Mouse (Mus musculus) heart, adult 2 months (tissue): ENCODE results near the gene Sulf2. TPM values are rescaled to one million over a fixed set of nuclear protein-coding genes. Genes with fewer than 3 reads are reported as not detected.

Source experiments
- DNase-seq, 2 experiments: peaks; one replicate each; pipeline ENCODE4 v3.0.0; 2021
- H3K27ac ChIP-seq: fragments of 200-600 bp; 2 replicates; pipeline ENCODE4 v1.8.1; 2022
- H3K27me3 ChIP-seq: fragments of 200-500 bp; 2 replicates; pipeline ENCODE4 v1.6.1; 2012; ENCODE audit warnings: mild to moderate bottlenecking, low read length, inconsistent platforms, mixed read lengths; ENCODE audit not compliant: control insufficient read depth, insufficient read depth
- H3K36me3 ChIP-seq: fragments of 200-500 bp; 2 replicates; pipeline ENCODE4 v1.6.1; 2012; ENCODE audit warnings: low read length, inconsistent platforms; ENCODE audit not compliant: control insufficient read depth, insufficient read depth
- H3K4me1 ChIP-seq: fragments of 200-500 bp; 2 replicates; pipeline ENCODE4 v1.6.1; 2011; ENCODE audit warnings: low read length; ENCODE audit not compliant: control insufficient read depth, insufficient read depth
- H3K4me3 ChIP-seq: fragments of 200-600 bp; 2 replicates; pipeline ENCODE4 v1.8.1; 2022
- H3K79me2 ChIP-seq: fragments of 200-500 bp; replicated peaks from 2 replicates; pipeline ENCODE4 v1.6.1; 2012; ENCODE audit warnings: mild to moderate bottlenecking, inconsistent platforms, low read length, moderate library complexity, mixed read lengths; ENCODE audit not compliant: control insufficient read depth, insufficient read depth
- H3K9ac ChIP-seq: fragments of 200-500 bp; 2 replicates; pipeline ENCODE4 v1.6.1; 2012; ENCODE audit warnings: low read depth, mild to moderate bottlenecking, control low read depth, inconsistent platforms, low read length, mixed read lengths
- CTCF ChIP-seq: fragments of 200-600 bp; IDR thresholded peaks from 2 replicates; pipeline ENCODE4 v1.8.1; 2022; ENCODE audit warnings: antibody characterized with exemption, mild to moderate bottlenecking, moderate library complexity
- EP300 ChIP-seq: fragments of 200-500 bp; IDR thresholded peaks from 2 replicates; pipeline ENCODE4 v1.6.1; 2011; ENCODE audit warnings: low read depth, low read length, control low read depth; ENCODE audit not compliant: insufficient read depth
- POLR2A ChIP-seq: fragments of 200-500 bp; IDR thresholded peaks from 2 replicates; pipeline ENCODE4 v1.6.1; 2011; ENCODE audit warnings: mild to moderate bottlenecking, low read depth, low read length, control low read depth; ENCODE audit not compliant: insufficient read depth
- WGBS: fragments of 180-500 bp; shearing (Covaris S2); methylation state at CpG from one replicate; pipeline ENCODE4 v1.1.7; 2018; 5-methylcytosine and 5-hydroxymethylcytosine counted together
- intact Hi-C: fragments of 180-260 bp; cut with DNase I; formaldehyde crosslinking; loops from one replicate; pipeline ENCODE4 v1.15.1; 2025
- polyA plus RNA-seq: library from polyadenylated mRNA; depleted of rRNA; stranded (reverse); fragments of >200 nt; gene quantifications from 2 replicates; pipeline ENCODE4 v1.2.3, GENCODE M21; 2012
- total RNA-seq, 2 experiments: library from RNA; stranded (reverse); gene quantifications; 2 replicates each; pipeline ENCODE4 v1.2.3; 2021

The Sulf2 gene
- total and polyA plus RNA-seq, 3 experiments: 38.5 to 51.0 (median 43.9) TPM

DNA sequence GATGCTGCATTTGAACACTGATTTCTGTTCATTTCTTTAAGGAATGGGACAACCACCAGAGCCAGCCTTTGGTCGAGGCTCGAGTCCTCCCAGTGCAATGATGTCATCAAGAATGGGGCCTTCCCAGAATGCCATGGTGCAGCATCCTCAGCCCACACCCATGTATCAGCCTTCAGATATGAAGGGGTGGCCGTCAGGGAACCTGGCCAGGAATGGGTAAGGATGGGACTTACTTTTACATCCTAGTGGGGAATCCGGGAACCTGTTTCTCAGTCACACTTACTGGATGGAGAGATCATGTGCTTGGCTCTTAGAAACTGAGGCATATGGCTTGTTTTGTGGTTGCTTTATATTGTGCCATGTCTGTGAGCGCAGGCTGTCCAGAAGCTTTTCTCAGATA is 86.3 kb downstream of the Sulf2 start:
- TF ChIP-seq CTCF: no peak
- TF ChIP-seq POLR2A: no peak
- TF ChIP-seq EP300: no peak
- no peak overlapping the region for H3K9ac ChIP-seq
- no peak for DNase-seq
- intact Hi-C loops: no loop called here
- H3K4me1 ChIP-seq: peaks cover 1% of the 10 kb centered on the region; the same call in 1 of the 2 replicates
- no peak overlapping the region for H3K27ac ChIP-seq
- no peak overlapping the region for H3K4me3 ChIP-seq
- 80% methylated on average over 5 of the region's 5 CpGs for WGBS
- no peaks in the 10 kb centered on the region for H3K27me3 ChIP-seq
- H3K36me3 ChIP-seq: no peaks in the 10 kb centered on the region; the same call in 1 of the 2 replicates
- no peaks in the 10 kb centered on the region for H3K79me2 ChIP-seq

GRCm38 (mm10) chr2:166068261-166068660 is 87.2 kb downstream of the Sulf2 start:
- Histone ChIP-seq H3K27ac (no peak overlapping the region), H3K36me3 (no peaks in the 10 kb centered on the region), H3K4me1 (no peaks in the 10 kb centered on the region), H3K79me2 (no peaks in the 10 kb centered on the region), H3K9ac (no peak overlapping the region), H3K27me3 (no peaks in the 10 kb centered on the region), H3K4me3 (no peak overlapping the region)
- intact Hi-C loops: no loop called here
- TF ChIP-seq POLR2A (no peak), CTCF (no peak), EP300 (no peak)
- DNase-seq: no peak
- 83% methylated on average over 9 of the region's 9 CpGs for WGBS

GRCm38 (mm10) chr2:166066434-166066833 is 89.0 kb downstream of the Sulf2 start:
- Histone ChIP-seq H3K4me3 (no peak overlapping the region), H3K36me3 (peaks cover 7% of the 10 kb centered on the region), H3K27ac (no peak overlapping the region), H3K79me2 (no peaks in the 10 kb centered on the region), H3K9ac (no peak overlapping the region), H3K27me3 (no peaks in the 10 kb centered on the region), H3K4me1 (no peaks in the 10 kb centered on the region; the same call in 1 of the 2 replicates)
- 91% methylated on average over 4 of the region's 4 CpGs for WGBS
- no peak for DNase-seq
- TF ChIP-seq EP300: no peak
- TF ChIP-seq CTCF: no peak
- no peak for TF ChIP-seq POLR2A
- intact Hi-C loops: no loop called here

- H3K4me3 ChIP-seq: no peak overlapping the region
- intact Hi-C loops: no loop called here
- WGBS: 86% methylated on average over 8 of the region's 8 CpGs
- H3K36me3 ChIP-seq: peaks cover 10% of the 10 kb centered on the region
- no peaks in the 10 kb centered on the region for H3K27me3 ChIP-seq
- no peaks in the 10 kb centered on the region for H3K79me2 ChIP-seq
- TF ChIP-seq CTCF (no peak), EP300 (no peak), POLR2A (no peak)
- no peak overlapping the region for H3K9ac ChIP-seq
- H3K27ac ChIP-seq: peak overlapping the region; percentile 10; the same call in 1 of the 2 replicates
- no peak for DNase-seq
- H3K4me1 ChIP-seq: no peaks in the 10 kb centered on the region; the same call in 1 of the 2 replicates
These were observed 93.0 kb downstream of the Sulf2 start for GRCm38 (mm10) chr2:166062431-166062830.

GRCm38 (mm10) chr2:166062008-166062407 is 93.5 kb downstream of the Sulf2 start:
- TF ChIP-seq EP300: no peak
- TF ChIP-seq POLR2A: no peak
- no peak for TF ChIP-seq CTCF
- WGBS: 50% methylated on average over 1 of the region's 1 CpGs
- Histone ChIP-seq H3K36me3 (peaks cover 10% of the 10 kb centered on the region), H3K4me1 (no peaks in the 10 kb centered on the region; the same call in 1 of the 2 replicates), H3K79me2 (no peaks in the 10 kb centered on the region), H3K27me3 (no peaks in the 10 kb centered on the region), H3K27ac (peak overlapping the region; percentile 24), H3K9ac (no peak overlapping the region), H3K4me3 (no peak overlapping the region)
- intact Hi-C loops: no loop called here
- no peak for DNase-seq

DNA sequence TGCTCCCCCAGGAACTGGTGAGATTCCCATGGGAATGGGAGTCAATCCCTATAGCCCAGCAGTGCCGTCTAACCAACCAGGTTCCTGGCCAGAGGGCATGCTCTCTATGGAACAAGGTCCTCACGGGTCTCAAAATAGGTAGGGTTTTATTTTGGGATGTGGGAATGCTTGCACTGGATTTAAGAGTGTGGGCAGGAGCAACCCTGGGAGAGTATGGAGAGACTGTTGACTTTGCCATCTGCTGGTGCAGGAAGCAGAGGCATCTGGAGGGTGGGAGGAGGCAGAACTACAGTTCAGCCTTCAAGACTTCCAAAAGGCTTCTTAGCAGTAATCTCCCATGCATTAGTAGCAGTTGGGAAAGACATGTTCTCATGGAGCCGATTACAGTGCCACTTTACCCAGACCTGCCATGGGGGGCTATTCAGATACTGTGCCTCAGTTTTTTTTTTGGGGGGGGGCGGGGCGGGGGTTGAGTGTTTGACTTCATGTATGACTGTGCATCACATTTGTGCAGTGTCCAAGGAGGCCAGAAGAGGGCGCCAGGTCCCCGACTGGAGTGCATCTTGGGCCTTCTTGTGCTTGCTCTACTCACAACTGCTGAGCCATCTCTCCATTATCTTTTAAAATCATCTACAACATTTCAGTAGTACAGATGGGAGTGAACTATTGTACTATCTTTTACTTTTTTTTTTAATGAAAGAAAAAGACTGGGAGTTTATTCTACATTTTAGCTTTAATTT is 95.6 kb downstream of the Sulf2 start:
- Histone ChIP-seq H3K4me1 (no peaks in the 10 kb centered on the region; the same call in 1 of the 2 replicates), H3K27ac (no peak overlapping the region), H3K4me3 (no peak overlapping the region), H3K27me3 (no peaks in the 10 kb centered on the region), H3K36me3 (peaks cover 10% of the 10 kb centered on the region), H3K9ac (no peak overlapping the region), H3K79me2 (no peaks in the 10 kb centered on the region)
- WGBS: 77% methylated on average over 7 of the region's 7 CpGs
- intact Hi-C loops: no loop called here
- no peak for TF ChIP-seq EP300
- TF ChIP-seq POLR2A: no peak
- peak; percentile 67 for TF ChIP-seq CTCF
- peak in 1 of 2 experiments; percentile 57 for DNase-seq
